Mouse (Mus musculus) kidney, adult 11 months (tissue): ENCODE measurements around the gene Rprd1b.

Experiments
- DNase-seq: peaks from one replicate; pipeline ENCODE4 v3.0.0; 2022

The Rprd1b gene

DNA sequence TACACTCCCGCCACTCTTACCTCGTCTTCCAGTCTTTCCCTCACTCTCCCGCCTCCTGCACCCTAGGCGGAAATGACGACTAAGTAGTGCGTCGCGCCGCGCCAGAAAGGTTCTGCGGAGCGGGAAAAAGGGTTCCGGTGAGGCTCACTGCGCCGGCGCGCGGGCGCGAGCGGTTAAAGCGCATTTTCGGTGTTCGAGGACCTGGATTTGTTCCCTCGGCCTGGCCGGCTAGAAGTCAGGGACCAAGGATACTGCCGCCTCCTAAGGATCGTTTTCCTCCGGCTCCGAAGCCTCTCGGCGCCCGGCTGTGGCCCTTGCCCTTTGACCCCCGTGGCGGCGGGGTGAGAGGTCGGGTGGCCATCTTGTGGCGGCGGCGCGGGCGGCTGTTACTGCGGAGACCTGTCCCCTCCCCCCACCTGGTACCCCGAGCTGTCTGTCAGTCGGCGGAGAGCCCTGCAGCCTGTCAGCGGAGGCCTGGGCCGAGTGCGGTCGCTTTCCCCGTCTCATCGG lies at the start of gene Rprd1b, which contains the start of gene Tti1:
Gene Rprd1b (plus strand): TSS at position 144 of the 510 bp plus-strand sequence.
Gene Tti1 (minus strand): TSS at position 80 of the 510 bp plus-strand sequence.
- DNase-seq, result peak; percentile 91

DNA sequence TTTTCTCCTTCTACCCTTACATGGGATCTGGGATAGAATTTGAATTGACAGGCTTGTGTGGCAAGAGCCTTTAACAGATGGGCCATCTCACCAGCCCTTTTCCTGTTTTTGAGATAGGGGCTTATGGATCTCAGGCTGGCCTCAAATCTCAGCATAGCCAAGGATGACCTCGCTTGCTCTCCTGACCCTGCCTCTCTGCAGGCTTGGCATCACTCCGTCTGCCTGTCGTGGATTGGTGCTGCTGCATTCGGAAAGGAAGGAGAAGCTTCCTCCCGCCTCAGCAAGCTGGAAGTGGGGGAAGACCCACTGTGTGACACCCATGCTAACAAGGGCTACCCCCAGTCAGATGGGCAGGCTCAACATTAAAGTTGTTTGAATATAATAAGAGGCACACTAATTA lies 49.1 kb upstream of the Rprd1b start:
- DNase-seq, result no peak

DNA sequence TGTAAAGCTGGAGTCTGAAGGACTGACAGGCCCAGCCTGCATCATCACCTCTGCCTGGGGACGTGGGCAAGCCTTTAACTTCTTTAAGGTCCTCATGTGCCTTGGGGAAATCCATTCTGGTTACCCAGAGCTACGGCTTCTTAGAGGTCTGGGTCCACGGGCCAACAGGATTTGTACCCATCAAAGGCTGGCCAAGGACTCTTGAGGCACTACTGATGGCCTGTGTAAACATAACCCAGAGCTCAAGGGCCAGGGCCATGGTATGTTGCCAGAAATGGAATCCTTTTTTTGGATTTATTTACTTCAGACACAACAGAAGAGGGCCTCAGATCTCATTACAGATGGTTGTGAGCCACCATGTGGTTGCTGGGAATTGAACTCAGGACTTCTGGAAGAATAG lies 45.6 kb upstream of the Rprd1b start:
- DNase-seq, result no peak

DNA sequence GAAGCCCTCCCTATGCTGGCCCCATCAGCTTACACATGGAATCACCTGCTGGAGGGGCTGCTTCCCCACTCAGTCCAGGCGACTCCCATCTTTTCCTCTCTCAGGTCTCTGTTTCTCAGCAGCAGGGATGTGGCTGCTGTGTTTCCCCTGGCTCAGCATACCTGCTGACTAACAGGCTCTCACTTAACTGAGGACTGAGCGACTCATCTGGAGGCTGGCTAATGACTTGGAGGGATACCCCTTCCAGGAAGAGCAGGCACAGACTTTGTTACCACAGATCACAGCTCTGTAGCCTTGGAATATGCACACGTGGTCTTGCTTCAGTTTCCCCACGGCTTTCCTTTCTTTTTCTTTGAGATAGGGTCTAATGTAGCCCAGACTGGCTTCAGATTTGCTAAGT lies 45.0 kb upstream of the Rprd1b start:
- DNase-seq, result no peak

GRCm38 (mm10) chr2:157985611-157986010 lies 42.7 kb upstream of the Rprd1b start:
- no peak for DNase-seq

DNA sequence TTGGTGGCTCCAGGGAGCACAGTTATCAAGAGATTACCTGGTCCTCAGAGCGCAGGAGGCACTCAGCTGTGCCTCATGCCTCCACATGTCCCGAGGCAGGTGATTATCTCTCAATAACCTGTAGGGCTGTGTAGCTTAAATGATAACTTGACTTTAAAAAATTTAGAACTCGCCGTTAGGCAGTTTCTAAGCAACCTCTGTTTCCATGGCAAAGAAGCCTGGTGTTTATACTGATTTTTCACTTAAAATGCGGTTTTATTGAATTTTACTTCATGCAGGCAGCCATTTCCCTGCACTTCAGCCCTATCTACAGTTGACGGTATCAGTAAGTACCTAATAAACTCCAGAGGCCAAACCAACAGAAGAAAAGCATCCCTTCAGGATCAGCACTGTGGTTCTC lies 42.1 kb upstream of the Rprd1b start:
- no peak for DNase-seq

- DNase-seq, result no peak
Observed at GRCm38 (mm10) chr2:157988416-157989190, 39.7 kb upstream of the Rprd1b start.

DNA sequence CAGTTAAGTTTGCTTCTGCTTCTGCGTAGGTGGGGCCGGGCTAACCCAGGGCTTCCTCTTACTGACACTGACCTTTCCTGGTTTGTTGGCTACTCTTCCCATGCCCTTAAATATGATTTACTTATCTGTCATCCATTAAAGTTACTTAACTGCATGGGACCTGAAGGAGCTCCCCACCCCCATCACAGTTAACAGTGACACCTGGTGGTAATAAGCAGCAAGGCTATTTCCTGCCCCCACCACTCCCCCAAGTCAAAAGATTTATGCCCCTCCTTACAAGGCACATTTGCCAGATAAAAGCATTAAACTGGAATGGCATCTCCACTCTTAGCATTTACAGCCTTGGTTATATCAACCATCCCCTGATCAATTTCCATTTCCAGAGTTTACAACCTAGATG lies 38.4 kb upstream of the Rprd1b start:
- peak; percentile 6 for DNase-seq

DNA sequence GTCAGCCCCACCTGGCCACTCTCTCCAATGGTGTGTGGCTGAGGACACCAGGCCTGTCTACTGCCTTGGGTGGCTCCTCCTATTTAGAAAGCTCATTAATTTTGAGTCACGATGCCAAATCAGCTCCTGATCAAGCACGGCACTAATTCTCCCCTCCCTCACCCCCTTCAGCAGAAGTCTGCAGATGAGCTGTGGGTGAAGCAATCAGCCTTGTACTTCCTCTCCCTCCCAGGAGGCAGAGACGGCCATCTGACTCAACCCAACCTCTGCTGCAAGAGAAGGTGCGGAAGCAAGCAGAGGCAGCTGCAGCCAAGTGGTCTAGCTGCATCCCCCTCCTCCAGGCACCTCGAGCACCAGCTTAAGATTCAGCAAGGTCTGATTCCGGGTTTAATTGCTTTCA lies 37.3 kb upstream of the Rprd1b start:
- no peak for DNase-seq

DNA sequence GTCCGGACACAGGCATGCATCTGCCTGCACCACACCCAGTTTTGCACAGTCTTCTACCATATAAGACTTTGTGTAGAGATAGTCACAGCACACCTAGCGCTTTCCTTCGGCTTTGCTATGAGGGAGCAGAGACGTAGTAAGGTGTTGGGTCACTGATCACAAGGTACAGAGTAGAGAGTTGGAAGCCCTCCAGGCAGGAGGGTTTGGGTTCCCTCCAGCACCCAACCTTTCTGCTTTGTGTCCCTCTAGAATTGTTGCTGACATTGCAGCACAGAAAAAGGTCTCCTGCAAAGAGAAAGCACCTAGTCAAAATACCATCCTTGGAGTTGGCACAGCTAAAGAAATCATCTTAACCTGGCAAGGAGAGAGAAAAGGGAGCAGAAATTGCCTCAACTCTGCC lies 35.8 kb upstream of the Rprd1b start:
- peak; percentile 47 for DNase-seq

- no peak for DNase-seq
Observed at GRCm38 (mm10) chr2:157998817-157999216, 29.5 kb upstream of the Rprd1b start.

- no peak for DNase-seq
Observed at GRCm38 (mm10) chr2:158004620-158005019, 23.7 kb upstream of the Rprd1b start.

- no peak for DNase-seq
Observed at GRCm38 (mm10) chr2:158005641-158006040, 22.7 kb upstream of the Rprd1b start.

GRCm38 (mm10) chr2:158009373-158009772 lies 18.9 kb upstream of the Rprd1b start:
- DNase-seq, result no peak

- DNase-seq, result no peak
Observed at GRCm38 (mm10) chr2:158012608-158013007, 15.7 kb upstream of the Rprd1b start.

DNA sequence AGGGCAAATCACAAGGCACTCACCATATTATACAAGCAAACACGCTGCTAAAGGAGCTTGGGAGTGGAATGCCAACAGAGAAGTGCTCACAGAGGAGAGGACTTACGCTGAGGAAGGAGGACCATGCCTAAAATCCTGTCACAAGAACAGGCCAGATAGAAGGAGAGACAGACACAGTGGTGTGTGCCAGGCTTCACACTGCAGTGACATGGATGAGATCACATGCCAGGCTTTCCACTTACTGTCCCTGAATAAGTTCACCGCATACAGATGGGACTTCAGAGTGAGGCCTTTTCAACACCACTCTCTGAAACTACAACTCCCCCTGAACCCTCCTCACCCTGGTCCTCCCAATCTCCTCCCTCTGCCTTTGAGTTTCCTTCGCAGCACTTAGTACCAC lies 11.0 kb upstream of the Rprd1b start:
- no peak for DNase-seq

GRCm38 (mm10) chr2:158027855-158028353 lies 393 bp upstream of the Rprd1b start:
- DNase-seq, result no peak

GRCm38 (mm10) chr2:158030007-158030406 lies 1.7 kb downstream of the Rprd1b start:
- DNase-seq, result no peak

DNA sequence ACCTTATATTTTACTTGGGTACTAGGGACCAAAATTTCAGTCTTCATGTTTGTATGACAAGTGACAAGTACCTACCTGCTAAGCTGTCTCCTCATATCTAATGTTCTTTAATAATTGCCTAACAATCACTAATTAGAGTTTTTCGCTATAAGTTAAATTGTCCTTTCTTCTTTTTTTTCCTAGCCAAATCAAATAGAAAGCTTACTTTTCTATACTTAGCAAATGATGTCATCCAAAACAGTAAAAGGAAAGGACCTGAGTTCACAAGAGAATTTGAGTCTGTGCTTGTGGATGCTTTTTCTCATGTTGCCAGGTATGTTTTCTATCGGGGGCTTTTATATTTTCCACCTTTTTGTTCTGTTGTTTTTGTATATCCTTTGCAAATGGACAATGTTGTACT lies 7.5 kb downstream of the Rprd1b start:
- DNase-seq, result no peak

GRCm38 (mm10) chr2:158036408-158036807 lies 8.1 kb downstream of the Rprd1b start:
- DNase-seq, result no peak

GRCm38 (mm10) chr2:158036953-158037352 lies 8.7 kb downstream of the Rprd1b start:
- no peak for DNase-seq

DNA sequence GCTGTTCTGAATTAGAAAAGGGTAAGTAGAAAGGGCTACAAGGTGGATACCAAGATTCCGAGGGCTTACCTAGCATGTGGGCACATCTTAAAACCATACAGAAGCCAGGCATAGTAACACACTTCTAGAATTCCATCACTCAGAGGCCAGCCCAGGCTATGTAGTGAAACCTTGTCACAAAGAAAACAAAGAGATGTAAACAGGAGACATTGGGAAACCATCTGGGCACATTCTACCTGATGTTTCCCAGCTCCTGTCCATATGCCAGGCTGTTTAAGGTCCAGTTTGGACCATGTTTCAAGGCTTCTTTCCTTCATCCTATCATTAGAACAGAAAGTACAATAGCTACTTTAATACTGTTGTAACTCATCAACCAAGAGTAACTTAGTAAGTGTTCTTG lies 9.3 kb downstream of the Rprd1b start:
- no peak for DNase-seq

- DNase-seq, result no peak
Observed at GRCm38 (mm10) chr2:158039662-158040061, 11.4 kb downstream of the Rprd1b start.

- no peak for DNase-seq
Observed at GRCm38 (mm10) chr2:158040396-158040795, 12.1 kb downstream of the Rprd1b start.

DNA sequence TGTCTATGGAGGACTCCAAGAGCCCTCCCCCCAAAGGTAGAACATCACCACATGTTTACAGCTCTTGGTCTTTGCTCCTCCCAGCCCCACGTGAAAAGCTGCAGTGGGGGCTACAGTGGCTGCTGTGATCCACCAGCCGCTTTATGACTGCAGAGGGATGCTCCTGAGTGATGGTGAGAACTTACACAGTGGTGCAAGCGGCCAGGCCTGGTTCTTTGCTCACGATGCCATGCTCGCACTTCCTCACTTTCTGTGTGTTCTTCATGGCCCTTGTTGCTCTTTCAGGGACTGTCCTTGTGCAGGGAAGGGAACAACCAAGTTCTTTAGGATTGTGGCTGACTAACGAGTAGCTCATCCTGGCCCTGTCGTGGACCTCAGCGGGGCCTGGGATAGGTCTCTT lies 15.2 kb downstream of the Rprd1b start:
- no peak for DNase-seq
